Mouse (Mus musculus) embryo, embryonic 9.5 days (tissue): ENCODE results near the gene Adamts18.

Source experiments
- DNase-seq: peaks from one replicate; pipeline ENCODE4 v3.0.0-alpha.2; 2017; ENCODE audit errors: extremely low spot score

The Adamts18 gene

DNA sequence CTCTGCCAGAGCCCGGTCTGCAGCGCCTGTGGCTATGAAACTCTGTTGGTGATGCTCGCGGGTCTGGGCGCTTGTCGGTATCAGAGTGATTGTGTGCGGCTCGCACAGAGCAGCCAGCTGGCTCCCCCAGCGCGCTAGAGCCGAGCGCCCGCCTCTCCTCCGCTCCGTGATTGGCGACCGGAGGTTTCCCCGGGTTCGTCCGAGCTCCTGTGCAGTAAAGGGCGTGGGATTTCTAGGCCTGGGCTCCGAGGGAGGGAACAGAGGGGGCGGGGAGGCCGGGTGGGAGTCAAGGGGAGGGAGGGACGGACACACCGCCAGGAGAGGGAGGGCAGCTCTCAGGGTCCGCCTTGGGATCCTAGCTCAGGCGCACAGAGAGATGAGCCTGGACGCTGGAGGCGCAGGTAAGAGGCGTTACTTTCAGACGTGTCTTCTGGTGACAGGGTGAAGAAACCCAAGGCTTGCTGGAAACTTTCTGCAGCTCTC is at the start of gene Adamts18:
Adamts18 (minus strand) TSS at position 86 of the 483 bp plus-strand sequence.
- DNase-seq: peak; percentile 68

DNA sequence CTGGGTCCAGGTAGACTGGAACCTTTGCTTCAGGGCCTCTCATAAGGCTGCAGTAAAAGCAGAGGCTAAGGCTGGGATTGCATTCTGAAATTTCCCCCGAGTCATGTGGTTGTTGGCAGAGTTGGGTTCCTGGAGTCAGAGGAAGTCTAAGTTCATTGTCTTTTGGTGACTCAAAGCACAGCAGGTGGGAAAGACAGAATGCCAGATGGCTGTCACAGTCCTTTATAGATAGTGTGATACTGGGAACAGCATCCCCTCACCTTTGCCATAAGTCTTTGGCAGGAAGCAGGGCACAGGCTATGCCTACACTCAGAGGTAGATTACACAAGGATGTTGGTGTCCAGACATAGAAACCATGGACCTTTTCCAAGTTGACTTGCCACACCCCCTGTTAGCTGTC is 47.9 kb upstream of the Adamts18 start:
- no peak for DNase-seq

DNA sequence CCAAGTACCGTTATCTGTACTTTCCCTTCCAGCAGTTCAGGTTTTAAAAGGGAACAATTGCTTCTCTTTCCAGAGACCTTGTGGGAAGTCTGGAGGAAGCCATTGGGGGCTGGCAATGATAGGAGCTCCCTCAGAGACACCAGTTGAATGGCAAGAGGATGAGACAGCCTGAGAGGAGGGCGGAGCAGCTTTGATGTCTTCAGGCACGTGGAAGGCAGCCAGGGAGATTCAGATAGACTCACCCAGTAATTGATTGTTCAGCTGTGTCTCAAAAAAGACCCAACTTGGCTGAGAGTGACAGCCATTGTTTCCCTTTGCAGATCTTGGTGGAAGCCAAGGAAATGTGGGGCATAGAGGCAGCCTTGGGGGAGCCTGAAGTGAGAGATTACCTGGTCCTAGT is 42.8 kb upstream of the Adamts18 start:
- no peak for DNase-seq

DNA sequence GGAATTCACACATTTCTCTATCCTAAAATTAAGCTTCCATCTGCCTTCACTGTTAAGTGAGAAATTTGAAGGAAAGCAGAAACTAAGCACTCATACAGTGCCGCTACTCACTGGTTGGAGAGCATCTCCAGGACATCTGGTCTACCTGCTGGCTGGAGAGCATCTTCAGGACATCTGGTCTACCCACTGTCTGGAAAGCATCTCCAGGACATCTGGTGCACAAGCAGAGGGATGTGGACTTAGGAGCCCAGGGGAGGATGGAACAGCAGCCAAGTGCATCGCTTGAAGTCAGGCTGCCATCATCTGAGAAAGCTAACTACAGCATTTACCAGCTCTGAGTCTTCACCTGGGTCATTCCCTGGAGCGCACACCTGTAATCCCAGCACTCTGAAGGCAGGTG is 38.0 kb upstream of the Adamts18 start:
- no peak for DNase-seq

DNA sequence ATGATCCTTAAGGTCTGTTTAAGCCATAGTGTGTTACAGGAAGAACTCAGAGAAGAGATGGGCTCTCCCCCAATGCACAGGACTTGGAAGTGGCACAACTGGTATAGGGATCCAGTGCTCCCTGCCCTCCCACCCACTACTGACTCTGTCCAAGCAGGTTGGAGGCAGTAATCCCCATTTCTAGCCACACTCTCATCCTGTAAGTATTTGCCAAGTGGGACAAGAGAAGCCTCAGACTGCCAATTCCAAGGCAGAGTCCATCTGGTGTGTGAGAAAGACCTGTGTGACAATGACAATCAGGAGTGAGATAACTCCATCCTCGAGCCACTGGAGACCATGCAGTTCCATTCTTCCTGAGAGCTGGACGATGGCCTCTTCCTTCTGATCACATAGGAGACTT is 36.6 kb upstream of the Adamts18 start:
- DNase-seq: no peak

DNA sequence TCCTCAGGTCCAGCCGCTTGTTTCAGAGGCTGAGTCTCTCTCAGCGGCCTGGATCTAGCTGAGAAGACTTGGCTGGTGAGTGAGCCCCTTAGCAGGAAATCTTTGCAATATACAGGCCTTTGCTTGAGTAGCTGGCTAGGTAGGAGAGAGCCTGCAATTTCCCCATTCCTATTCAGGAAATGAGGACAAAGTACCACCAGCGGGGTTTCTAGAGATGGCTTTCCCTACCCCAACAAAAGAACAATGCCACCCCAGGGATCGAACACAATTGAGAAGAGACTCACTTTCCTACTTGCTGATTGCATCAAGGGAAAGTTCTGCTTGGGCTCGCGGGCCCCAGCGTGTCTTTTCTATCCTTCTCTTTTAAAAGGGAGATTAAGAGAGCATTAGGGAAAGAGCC is 35.5 kb upstream of the Adamts18 start:
- DNase-seq: no peak

DNA sequence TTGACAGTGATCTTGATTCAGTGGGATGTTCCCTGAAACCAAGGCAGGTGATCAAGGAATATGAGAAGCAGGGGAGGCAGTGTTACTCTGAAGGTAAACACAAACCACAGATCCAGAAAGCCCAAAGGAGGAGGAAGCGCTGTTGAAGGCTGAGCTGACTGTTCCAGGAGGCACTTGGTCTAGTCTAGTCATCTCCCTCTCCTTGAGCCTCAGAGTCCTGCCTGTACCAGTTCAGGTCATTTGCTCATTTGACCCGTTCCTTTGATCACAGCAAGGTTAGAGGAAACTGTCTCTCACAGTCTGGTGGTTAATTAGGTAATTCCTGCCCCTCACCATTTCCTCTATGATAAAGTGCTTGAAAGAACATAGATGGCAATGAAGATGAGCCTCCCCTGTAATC is 34.0 kb upstream of the Adamts18 start:
- DNase-seq: no peak

DNA sequence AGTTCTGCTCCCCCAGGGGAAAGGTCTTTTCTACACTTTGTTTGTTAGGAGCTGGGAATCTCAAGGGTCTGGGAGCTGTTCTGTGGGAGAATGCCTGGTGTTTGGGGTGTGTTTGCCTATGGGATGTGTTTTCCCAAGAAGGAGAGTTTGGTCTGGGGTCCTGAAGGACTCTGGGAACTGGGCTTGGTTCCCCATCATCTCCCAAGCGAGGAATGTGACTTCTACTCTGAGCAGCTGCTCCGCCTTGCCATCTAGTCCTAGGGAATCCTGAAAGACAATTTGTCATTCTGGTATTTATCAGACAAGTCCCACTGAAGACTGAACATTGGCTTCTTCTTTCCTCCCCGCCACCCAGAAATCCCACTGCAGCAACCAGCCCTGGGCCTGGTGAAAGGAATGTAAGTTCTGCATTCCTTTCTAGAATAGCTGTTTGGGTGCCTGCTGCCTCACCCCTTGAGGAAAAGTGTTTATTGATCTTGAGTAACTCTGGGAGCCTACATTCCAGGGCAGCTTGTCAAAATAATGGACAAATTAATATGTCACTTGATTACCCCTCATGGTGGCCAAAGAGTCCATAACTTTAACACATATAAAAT is 30.0 kb upstream of the Adamts18 start:
- peak; percentile 16 for DNase-seq

DNA sequence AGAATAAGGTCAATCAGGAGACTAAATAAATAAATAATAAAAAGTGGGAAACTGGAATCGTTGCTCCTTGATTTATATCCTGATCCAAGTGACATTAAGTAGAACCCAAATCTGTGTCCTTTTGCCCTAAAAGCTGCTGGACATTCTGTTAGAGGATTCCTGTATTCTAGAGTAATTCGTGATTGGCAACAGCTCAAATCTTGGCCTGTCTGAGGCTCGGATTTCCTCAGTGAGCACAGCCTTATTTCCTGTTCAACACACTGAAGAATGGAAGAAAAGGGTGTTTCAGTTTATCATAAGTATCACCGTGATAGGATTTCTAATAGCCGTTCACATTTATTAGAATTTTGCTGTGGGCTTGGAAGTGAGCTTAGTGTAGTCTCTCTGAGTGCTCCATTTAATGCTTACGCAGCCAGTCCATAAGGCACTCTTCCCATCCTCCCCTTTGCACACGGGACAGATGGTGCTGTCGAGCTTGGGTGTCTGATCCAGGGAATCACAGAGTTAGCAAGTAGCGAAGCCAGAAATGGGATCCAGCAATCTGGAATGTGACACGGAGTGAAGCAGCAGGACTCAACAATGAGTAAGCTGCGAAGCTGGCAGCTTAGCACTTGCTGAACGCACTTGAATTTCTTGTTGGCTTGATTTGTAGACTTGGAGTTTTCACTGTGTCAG is 25.0 kb upstream of the Adamts18 start:
- DNase-seq: no peak

DNA sequence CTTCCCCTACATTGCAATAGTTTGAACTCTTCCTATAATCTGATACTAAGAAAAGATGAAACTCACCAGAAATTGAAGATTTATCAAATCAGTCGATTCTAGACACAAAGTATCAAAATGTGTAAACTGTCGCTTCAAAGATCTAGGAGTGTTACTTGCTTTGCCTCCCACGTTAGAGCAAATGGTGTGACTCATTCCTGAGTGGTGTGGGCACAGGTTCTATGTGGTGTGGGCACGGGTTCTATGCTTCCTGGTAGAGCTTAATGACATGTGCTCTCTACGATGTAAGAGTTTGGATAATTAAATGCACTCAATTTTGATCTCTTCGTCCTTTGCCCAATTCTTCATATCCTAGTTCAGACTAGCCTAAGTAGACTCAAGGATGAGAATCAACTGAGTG is 23.9 kb upstream of the Adamts18 start:
- DNase-seq: no peak

DNA sequence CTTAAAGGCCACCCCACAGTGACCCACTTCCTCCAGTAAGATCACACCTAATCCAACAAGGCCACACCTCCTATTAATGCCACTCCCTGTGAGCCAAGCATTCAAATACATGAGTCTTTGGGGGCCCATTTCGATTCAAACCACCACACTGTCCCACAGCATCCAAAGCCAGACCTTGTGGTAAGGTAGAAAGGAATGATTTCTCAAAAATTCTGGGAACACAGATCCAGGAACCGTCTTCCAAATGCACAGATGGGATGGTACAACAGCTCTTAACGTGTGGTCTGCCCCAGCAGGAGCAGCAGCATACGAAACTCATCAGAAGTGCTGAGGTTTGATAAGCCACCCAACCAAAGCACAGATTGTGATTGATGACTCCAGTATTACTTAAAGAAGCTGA is 18.0 kb upstream of the Adamts18 start:
- DNase-seq: no peak

DNA sequence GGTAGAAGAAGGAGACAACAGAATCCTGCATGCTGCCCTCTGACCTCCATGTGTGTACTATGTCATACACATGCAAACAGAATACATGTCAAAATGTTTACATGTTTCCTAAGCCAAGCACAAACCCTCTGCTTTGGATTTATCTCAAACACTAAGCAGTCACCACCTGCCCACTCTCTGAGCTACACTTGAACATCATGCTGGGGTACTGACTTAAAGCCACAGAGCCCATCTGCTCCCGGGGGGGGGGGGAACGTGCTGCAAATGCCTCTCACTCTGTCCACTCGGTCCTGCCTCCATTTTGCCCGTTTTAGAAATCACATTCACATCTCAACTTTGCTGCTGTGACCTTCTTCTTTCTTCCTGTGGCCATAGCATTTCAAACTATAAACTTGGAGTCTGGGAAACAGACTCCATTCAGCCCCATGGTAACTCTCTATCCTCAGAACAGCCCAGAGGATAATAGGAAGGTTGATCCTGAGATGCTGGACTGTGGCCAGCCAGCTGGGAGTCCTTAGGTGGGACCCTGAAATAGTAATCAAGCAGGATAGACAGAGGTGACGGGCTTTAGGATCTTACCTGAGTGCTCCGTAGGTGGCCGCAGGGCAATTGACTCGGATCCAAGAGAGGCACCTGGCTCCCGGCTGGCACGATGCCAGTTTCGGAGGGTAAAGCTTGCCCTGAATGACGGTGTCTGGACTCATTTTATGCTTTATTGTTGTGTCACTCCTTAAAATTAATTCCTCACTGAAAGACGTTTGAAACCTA is 17.0 kb upstream of the Adamts18 start:
- no peak for DNase-seq

DNA sequence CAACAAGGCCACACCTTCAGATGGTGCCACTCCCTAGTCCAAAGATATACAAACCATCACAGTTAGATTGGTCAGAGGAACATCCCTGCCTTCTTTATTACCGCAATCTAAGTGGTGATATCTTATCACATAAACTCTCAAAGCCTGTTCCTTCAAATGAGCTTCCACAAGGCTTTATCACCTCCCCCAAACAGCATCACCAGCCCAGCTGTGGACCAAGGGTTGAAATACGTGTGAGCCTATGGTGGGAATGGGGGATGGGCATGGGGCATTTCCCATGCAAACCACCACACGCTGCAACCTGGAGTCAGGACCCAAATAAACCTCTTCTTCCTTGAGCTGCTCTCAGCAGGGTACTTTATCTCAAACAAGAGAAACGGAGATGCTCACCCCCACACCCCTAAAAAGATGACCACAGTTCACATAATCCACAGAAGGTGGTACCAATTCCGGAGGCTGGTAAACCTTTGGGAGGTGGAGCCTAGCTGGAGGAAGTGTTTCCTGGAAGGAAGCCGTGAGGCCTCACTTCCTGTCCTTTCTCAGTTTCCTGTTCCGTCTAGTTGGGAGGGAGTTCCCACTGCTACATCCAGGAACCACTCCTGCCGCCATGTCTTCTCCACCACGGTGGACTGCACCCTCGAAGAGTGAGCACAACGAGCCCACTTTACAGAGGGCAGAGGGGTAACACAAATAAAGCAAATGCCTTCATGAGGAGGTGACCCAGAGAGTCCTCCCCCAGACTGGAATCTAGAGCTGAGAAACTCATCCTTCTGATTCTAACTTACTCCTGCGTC is 11.5 kb upstream of the Adamts18 start:
- DNase-seq: no peak

DNA sequence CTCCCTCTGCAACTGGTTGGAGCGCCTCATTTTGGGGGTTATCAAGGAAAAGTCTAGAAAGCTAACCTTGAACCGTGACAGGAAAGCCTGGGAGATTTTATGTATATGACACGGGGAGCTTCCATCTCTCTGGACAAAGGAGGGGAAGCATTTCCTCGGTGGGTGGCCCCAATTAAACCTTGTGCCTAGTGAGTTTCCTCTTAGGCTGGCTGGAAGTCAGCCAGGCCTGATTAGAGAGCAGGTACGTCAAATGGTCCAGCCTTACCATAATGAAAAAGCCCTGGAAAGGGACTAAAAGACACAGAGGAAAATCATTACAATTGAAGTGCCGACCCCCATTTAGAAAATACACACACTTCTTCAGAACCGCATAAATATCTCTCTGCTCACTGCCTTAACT is 10.3 kb upstream of the Adamts18 start:
- DNase-seq: no peak

DNA sequence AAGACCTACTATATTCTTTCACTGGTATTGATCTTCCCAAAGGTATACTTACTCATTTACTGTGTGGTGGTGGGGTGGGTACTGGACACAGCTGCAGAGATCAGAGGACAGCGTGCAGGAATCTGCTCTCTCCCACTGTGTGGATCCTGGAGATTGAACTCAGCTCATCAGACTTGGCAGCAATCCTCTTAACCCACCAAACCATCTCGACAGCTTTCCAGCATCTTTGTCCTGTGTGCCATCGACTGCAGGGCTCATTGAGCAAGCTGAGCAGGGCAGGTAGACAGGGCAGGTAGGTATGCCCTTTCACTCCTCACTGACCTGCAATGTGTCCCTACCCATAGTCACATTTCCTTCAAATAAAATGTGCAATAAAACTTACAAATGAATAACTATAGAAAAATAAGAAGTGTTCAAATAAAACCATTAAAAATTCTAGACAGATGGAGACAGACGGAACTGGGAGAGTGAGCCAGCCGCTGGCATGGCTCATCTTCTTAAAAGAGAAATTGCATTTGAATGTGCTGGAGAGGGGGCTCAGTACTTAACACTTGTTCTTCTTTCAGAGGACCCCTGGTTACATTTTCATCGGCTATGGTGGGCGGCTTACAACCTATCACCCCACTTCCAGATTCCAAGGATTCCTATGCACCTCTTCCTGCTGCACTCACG is 6.2 kb upstream of the Adamts18 start:
- DNase-seq: no peak

DNA sequence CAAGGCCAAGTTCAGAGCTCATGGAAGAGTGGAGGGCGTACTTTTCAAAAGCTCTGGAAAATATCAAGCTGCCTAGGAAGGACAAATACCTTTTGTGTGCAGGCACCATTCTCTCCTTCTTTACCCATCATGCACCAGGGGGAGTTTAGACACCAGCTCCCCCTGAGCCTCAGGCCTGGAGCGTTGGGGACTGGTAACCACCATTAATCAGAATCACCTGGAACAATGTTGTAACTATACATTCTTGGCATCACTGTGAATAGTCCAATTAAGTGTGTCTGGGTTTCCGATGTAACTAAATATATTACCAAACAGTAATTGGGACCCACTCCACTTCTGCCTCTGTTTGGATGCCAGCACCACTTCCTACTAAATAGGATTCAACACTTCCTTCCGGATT is 5.2 kb upstream of the Adamts18 start:
- DNase-seq: no peak

DNA sequence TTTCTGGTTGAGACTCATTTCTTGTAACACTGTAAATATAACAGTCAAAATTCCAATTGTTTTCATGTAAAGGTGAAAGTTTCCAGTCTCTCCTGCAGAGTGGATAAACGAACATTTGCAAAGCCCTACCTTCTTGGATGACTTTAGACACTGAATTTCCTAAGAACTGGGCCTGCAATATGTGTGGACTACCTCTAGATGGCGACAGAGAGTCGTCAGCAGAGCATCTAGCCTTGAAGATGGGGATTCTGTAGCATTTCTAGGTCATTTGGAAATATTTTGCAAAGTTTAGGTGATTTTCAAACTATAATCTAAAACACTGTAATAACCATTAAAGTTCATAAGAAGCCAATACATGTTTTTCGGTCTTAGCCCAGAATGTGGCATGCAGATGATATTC is 3.1 kb upstream of the Adamts18 start:
- DNase-seq: no peak

DNA sequence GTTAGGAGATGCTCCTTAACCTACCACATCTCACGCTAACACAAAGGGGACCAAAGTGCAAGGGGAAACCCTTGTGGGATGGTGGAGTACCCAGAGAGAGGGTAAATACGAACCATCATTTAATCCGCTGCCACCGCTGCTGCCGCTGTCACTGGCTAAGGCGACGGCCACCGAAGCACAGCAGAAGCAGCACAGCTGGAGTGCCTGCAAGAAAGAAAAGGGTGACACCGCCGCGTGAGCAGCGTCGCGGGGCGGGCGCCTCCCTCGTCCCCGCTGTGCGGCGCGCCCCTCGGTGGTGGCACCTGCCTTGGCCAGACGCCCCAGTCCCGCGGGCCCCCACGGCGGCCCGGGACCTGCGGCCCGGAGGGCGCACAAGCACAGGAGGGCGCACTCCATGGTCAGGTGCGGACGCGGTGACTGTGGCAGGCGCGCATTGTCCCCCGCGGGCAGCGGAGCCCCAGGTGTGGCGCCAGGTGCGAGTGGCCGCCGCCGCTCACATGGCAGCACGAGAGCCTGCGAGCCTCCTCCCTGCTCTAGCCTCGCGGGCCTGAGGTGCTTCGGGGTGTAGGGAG is 371 bp downstream of the Adamts18 start:
- no peak for DNase-seq

DNA sequence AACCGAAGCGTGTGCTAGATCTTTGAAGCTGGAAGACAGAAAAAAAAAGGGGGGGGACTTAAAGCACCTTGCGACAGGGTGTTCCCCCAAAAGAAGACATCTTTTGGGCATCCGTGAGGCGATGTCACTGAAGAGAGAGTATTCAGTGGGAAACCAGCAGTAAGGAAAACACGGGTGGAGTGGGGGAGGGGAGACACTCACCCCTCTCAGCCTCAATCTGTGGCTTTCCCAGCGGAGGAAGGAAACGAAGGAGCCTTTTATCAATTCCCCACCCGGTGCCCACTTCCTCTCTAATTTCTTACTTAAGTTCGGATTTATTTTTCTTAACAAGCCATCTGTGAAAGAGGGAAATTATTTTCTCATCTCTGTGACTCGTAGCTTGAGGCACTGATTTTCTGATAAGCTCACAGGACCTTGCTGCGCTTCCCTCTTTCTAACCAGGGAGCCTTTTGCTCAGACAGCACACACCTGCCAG is 895 bp downstream of the Adamts18 start:
- DNase-seq: no peak

DNA sequence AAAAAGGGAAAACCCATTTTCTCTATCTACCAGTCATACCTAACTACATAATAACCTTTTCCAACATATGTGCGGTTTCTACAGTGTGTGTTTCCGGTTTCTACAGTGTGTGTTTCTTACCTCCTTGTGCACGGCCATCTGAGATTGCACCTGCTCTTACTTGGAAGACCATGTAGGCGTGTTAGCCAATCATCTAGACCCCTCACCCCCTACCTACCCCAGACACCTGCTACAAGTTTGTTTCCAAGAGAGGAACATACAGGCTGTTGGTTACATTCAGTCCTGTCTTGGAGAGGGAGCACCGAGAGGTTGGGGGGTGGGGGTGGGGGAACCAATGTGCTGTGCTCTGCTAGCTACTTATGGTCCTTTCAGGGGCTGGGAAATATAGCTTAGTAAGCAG is 1.9 kb downstream of the Adamts18 start:
- no peak for DNase-seq

DNA sequence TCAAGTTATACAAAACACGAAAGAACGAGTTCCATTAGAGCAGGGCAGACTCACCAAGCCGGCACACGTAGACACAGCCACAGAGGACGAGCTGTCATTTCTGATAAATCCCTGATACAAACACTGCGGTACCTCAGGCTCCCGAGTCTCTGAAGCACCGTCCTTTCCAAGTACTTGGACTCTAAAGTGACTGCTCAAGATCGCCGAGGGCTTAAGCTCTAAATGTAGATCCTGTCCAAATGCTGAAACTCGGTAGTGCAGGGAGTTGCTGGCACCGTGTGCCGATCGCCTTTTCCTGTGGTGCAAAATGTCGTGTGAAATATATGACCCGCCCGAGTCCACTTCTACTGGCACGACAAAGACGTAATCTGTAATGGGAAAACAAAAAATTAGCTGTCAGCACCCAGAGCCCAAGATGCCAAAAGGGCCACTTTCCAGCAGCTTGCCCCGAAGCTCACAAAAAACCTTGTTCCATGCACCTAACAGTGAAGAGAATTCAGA is 3.7 kb downstream of the Adamts18 start:
- DNase-seq: no peak
